Mouse (Mus musculus) liver, embryonic 14.5 days (tissue): ENCODE data around the gene A630095N17Rik.
A peak's percentile ranks its signal among the peaks of the same experiment; 100 is the strongest.

Experiments
- CTCF ChIP-seq: IDR thresholded peaks from 2 replicates; pipeline ENCODE4 v1.5.1; 2016; ENCODE audit warnings: antibody characterized with exemption, low read depth, control low read depth
- EP300 ChIP-seq: IDR thresholded peaks from 2 replicates; pipeline ENCODE4 v1.6.1; 2016; ENCODE audit warnings: antibody characterized with exemption, low read depth

- TF ChIP-seq CTCF: no peak
- TF ChIP-seq EP300: peak; percentile 4; the same call in 1 of the 2 replicates
These were observed 13.5 kb downstream of the A630095N17Rik start for GRCm38 (mm10) chr1:75218227-75219001.
